Mouse (Mus musculus) fat pad, adult 2 months (tissue): ENCODE results near the gene Tmem63b.

Experiments
- DNase-seq: peaks from one replicate; pipeline ENCODE4 v3.0.0-alpha.2; 2011; ENCODE audit warnings: low read depth, low spot score; ENCODE audit errors: extremely low read depth

Gene Tmem63b

GRCm38 (mm10) chr17:45686716-45687115 is at the start of gene Tmem63b:
TSS of gene Tmem63b (minus strand) at chr17:45686905.
- DNase-seq: no peak

- DNase-seq: no peak
Observed at GRCm38 (mm10) chr17:45735382-45736310, 48.9 kb upstream of the Tmem63b start.

DNA sequence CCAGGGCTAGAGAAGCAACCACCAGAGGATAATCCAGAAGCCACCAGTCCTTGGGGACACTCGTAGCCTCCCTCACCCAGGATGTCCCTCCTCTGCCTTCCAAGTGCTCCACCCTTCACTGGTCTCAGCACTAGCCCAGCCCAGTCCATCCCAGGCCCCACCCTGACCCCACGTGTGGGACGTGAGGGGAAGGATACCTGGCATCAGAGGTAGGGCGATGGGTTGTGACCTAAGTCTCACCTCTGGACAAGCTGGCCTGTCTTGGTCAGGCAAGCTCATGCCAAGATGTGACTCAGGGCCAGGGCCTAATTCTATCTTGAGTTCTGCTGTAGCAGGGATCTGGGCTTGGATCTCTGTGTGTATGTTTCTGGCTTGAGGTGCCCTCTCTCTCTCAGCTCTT is 48.2 kb upstream of the Tmem63b start:
- DNase-seq: no peak

DNA sequence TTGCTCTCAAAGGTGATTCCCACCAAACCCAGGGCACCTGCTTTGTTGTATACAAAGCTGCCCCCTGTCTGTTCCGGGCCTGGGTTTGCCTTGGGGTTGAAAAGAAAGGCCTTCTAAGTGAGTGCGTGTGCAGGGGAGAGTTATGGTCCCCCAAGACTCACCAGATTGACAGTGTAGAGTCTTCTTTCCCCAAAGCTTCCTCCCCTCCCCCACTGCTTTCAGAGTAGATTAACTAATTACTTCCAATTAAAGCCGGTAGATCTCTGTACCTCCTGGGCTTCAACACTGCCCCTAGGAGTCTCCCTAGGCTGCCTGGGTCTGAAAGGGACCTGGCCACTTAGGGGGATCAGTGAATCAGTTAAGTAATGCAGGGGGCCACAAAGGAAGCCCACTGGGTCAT is 47.6 kb upstream of the Tmem63b start:
- DNase-seq: no peak

- no peak for DNase-seq
Observed at GRCm38 (mm10) chr17:45733735-45734301, 47.1 kb upstream of the Tmem63b start, which contains the start of gene 1600014C23Rik. TSS of gene 1600014C23Rik (minus strand) at chr17:45733844.

DNA sequence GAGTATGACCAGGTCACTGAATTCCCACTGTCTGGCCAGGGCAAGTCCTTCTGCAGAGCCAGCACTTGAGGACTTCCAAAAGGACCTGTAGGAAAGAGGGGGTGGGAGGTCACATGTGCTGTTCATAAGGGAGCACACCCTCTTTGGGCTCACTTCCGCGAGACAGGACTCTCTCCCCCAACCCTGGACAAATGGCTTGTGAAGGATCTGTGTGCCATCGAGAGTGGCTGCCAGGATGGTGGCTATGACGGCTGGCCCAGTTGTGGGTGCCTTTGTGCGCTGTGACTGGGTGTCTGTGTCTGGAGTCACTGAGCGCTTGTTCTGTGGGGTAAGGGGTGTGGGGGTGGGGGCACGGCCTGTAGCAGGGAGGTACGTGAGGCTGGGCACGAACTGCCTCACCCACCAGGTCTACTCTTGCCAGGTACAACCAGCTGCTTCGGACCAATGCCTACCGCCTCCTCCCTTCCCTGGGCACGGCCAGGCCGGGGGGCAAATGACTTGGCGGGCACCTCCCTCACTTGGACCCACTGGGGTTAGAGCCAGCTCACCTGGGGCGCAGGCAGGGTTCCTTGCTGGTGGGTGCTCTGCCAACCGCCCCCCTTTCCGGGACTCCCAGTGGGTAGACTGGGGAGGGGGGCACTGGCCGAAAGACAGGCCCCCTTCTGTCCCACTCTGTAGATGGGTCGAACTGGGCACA is 46.5 kb upstream of the Tmem63b start:
- DNase-seq: no peak

GRCm38 (mm10) chr17:45731172-45731864 is 44.6 kb upstream of the Tmem63b start:
- DNase-seq: no peak

DNA sequence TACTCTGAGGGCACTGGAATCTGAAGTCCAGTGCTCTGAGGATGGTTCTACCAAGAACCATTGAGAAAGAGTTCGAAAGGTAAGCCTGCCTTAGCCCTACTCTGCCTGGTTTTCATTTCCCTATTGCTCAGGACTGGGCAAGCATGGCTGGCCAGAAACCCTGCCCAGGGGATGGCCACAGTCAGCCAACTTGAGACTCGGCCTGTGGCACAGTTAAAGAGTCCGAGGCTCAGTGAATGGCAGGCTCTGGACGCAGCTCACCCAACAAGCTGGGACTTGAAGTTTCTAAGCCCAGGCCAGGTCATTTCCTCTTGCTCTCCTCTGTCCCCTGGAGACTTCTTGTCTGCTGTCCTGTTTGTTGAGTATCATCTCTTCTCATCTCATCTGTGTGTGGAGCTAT is 44.0 kb upstream of the Tmem63b start:
- no peak for DNase-seq

DNA sequence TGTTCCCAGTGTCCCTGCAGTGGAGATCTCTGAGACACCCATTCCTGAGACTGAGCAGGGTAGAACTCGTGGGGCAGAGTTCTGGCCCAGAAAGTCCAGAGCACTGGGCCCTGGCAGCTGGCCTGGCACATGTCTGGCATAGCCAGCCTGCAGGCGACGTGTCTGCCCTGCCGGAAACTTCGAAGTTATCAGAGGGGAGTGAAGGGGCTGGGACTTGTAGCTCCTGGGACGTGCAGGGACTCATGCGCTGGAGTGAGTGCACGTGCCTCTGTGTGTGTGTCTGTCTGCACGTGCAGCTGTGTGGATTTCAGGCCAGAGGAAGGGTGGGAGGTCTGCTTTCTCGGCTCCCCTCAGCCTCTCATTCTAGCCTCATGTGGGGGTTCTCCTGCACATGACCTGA is 42.7 kb upstream of the Tmem63b start:
- DNase-seq: no peak

- no peak for DNase-seq
Observed at GRCm38 (mm10) chr17:45727983-45728723, 41.4 kb upstream of the Tmem63b start.

DNA sequence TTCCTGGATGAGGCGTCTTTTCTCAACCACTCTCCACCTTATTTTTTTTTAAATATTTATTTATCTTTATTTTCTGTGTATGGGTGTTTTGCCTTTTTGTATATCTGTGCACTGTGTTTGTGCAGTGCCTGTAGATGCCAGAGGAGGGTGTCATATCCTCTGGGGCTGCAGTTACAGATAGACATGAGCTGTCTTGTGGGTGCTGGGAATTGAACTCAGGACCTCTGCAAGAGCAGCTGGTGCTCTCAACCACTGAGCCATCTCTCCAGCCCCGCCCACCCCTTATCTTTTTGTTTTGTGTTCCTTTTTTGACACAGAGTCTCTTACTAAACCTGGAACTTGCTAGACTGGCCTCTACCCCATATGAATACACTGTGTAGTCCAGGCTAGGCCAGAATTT is 40.8 kb upstream of the Tmem63b start:
- no peak for DNase-seq

DNA sequence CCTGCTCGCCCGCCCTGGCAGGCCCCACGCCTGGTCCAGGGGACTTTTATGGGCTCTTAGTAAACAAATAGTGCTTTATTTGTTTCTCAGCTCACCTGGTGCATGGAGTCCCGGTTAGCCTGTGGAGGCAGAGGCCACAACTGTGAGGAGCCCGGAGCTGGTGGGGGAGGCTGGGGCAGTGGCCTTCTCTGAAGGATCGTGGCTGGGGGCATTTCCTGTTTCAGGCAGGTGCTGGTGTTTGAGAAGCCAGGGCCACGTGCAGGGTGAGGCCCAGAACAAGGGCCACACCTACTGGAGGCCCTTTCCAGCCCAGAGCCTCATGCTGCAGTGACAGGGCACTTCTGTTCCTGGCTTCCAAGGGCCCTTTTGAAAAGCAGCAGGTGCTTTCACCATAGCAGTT is 39.5 kb upstream of the Tmem63b start:
- DNase-seq: no peak

DNA sequence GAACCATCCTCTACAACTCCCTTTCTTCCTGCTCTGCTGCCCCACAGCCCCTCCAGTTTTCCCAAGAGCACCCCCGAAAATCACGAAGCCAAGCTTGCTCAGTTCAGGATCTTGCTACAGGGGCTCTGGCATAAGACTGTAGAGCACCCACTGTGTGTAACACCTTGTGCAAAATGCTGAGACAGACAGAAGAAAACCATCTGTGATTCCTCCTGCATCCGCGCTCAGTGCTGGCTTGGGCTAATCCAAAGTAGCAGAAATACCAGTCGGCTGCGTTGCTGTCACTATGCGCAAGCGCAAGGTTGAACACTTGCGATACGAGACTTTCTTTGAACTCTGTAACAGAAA is 37.8 kb upstream of the Tmem63b start:
- DNase-seq: no peak

DNA sequence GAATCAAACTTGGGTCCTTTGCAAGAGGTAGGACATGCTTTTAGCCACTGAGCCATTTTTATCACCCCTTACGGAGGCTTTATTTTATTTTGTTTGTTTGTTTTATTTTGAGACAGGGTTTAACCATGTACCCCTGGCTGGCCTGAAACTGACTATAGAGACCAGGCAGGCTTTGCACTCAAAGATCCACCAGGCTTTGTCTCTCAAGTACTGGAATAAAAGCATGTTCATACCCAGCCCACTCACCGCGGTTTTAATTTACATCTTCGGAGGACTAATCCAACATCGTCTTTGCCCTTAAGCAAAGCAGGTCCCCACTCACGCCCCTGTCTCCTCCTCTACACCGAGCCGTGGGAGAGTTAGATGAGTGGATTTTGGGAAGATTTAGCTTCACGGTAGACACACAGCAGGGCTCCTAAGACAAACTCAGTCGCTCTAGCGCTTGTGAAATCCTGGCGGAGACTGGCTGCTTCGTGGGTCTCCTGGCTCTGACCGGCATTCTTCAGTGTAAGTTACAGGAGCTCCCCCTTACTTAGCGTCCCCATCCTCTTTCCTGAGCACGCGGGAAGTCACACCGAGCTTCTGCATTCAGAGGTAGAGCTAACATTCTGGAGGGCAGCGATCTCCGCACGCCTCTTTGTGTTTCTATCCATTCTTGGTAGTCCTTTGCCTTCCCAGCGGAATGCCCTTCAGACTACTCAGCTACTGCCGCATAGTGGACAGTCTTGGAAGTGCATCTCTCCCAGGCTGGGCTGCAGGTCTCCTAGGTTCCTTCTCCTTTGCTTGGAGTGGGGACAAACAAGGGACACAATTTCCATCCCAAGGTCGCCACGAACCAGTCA is 37.2 kb upstream of the Tmem63b start:
- DNase-seq: no peak

- no peak for DNase-seq
Observed at GRCm38 (mm10) chr17:45718323-45718722, 31.6 kb upstream of the Tmem63b start.

- no peak for DNase-seq
Observed at GRCm38 (mm10) chr17:45711525-45711924, 24.8 kb upstream of the Tmem63b start.

- DNase-seq: no peak
Observed at GRCm38 (mm10) chr17:45710407-45710806, 23.7 kb upstream of the Tmem63b start.

- DNase-seq: no peak
Observed at GRCm38 (mm10) chr17:45709829-45710228, 23.1 kb upstream of the Tmem63b start.

DNA sequence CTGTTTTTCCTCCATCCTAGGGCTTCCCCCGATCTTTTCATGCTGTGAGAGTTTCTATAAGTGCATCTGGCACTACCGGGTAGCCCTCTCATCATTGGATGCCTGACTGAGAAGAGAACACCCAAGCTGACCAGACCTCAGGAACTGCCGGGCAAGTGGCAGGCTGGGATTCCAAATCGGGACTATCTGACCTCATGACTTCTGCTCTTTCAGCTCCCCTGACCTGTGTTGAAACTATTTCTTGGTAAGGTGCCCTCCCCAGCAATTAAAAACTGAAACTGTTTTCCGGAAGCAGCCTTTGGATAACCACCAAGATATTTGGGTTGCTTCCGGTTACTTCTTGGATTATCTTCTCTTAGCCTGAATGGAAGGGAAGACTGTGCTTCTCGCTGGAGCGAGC is 21.5 kb upstream of the Tmem63b start:
- no peak for DNase-seq

DNA sequence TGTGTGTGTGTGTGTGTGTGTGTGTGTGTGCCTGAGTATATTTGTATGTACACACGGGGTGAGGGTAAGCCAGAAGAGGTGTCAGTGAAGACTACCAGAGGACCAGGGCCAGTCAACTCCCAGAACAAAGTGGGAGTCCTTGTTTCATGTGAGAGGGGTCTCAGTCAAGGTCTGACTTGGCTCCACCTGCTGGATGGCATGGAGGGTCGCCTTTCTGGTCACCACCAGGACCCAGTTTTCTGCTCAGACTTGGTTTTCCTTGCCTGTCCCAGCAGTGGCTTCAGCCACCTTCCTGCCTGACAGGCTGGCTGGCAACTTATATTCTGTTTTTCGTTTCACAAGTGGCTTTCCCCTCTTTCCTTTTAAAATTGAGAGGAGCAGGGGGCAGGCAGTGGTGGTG is 20.7 kb upstream of the Tmem63b start:
- DNase-seq: no peak
